Mouse (Mus musculus) hindbrain, embryonic 11.5 days (tissue): Measurements from ENCODE around the gene Rangrf. TPM values are rescaled to one million over a fixed set of nuclear protein-coding genes. Genes with fewer than 3 reads are reported as not detected.
"Not testable (repeated sequence)": the region's sequence is repeated elsewhere in the genome, so short reads cannot be mapped to it uniquely, and the experiment has no call there.

Experiments used
- ATAC-seq: fragments of 200-750 bp; cut with Nextera tagmentation; 2 replicates; pipeline ENCODE4 v1.8.0; 2017; ENCODE audit warnings: mild to moderate bottlenecking, moderate TSS enrichment, moderate library complexity; ENCODE audit not compliant: low FRiP score
- DNase-seq: peaks from one replicate; pipeline ENCODE4 v3.0.0-alpha.2; 2015; ENCODE audit warnings: low spot score
- H3K27ac ChIP-seq: fragments of 300-500 bp; sonication (generic); 2 replicates; pipeline ENCODE4 v1.5.1; 2014; ENCODE audit warnings: mild to moderate bottlenecking, low read depth, low read length
- H3K27me3 ChIP-seq: fragments of 300-500 bp; sonication (generic); 2 replicates; pipeline ENCODE4 v1.6.1; 2014; ENCODE audit warnings: mild to moderate bottlenecking, low read length, moderate library complexity, mixed read lengths; ENCODE audit not compliant: control insufficient read depth, insufficient read depth
- H3K36me3 ChIP-seq: fragments of 300-500 bp; sonication (generic); 2 replicates; pipeline ENCODE4 v1.6.1; 2014; ENCODE audit warnings: mild to moderate bottlenecking, low read length, moderate library complexity, mixed read lengths; ENCODE audit not compliant: control insufficient read depth, insufficient read depth
- H3K4me1 ChIP-seq: fragments of 300-500 bp; sonication (generic); replicated peaks from 2 replicates; pipeline ENCODE4 v1.6.1; 2014; ENCODE audit warnings: low read length, mixed read lengths; ENCODE audit not compliant: control insufficient read depth, insufficient read depth
- H3K4me2 ChIP-seq: fragments of 300-500 bp; sonication (generic); replicated peaks from 2 replicates; pipeline ENCODE4 v1.6.1; 2014; ENCODE audit warnings: mild to moderate bottlenecking, low read depth, low read length
- H3K4me3 ChIP-seq: fragments of 300-500 bp; sonication (generic); 2 replicates; pipeline ENCODE4 v1.5.1; 2014; ENCODE audit warnings: low read depth, low read length
- H3K9ac ChIP-seq: fragments of 300-500 bp; sonication (generic); 2 replicates; pipeline ENCODE4 v1.6.1; 2014; ENCODE audit warnings: low read depth, low read length
- H3K9me3 ChIP-seq: fragments of 300-500 bp; sonication (generic); 2 replicates; pipeline ENCODE4 v1.6.1; 2016; ENCODE audit warnings: low read length; ENCODE audit not compliant: control insufficient read depth
- WGBS: fragments of 180-500 bp; shearing (Covaris S2); extraction: QIAGEN DNeasy Blood & Tissue Kit; methylation state at CpG from one replicate; pipeline ENCODE4 v1.1.7; 2014; 5-methylcytosine and 5-hydroxymethylcytosine counted together
- polyA plus RNA-seq: library from polyadenylated mRNA; unstranded; fragments of >200 nt; fragmentation: Nextera tagmentation; extraction: Ambion mirVana; gene quantifications from 2 replicates; pipeline ENCODE4 v1.2.1, GENCODE M21; 2014

Rangrf gene
- polyA plus RNA-seq, 1 experiment from 2014 or later, result 56.0 TPM

DNA sequence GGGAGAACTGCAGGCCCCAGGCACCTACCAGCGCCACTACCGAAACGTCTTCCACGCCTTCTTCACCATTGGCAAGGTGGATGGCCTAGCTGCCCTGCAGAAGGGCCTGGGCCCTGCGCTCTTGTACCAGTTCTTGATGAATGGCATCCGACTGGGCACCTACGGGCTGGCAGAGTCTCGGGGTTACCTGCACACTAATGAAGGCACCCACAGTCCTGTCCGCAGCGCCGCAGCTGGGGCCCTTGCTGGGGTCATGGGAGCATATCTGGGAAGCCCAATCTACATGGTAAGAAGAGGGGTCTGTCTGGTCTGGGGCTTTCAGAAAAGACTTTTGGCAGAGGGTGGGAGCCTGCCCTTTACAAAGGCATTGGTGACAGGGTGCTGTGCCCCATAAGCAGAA lies 6.2 kb downstream of the Rangrf start:
- no peaks in the 10 kb centered on the region for H3K36me3 ChIP-seq
- no peak overlapping the region for H3K4me2 ChIP-seq
- no peak overlapping the region for H3K27ac ChIP-seq
- H3K9me3 ChIP-seq, result no peaks in the 10 kb centered on the region
- WGBS, result 88% methylated on average over 11 of the region's 11 CpGs
- no peaks in the 10 kb centered on the region for H3K4me1 ChIP-seq
- DNase-seq (no peak), ATAC-seq (no peak)
- no peak overlapping the region for H3K4me3 ChIP-seq
- peaks cover 2% of the 10 kb centered on the region; the same call in 1 of the 2 replicates for H3K27me3 ChIP-seq
- H3K9ac ChIP-seq, result no peak overlapping the region

DNA sequence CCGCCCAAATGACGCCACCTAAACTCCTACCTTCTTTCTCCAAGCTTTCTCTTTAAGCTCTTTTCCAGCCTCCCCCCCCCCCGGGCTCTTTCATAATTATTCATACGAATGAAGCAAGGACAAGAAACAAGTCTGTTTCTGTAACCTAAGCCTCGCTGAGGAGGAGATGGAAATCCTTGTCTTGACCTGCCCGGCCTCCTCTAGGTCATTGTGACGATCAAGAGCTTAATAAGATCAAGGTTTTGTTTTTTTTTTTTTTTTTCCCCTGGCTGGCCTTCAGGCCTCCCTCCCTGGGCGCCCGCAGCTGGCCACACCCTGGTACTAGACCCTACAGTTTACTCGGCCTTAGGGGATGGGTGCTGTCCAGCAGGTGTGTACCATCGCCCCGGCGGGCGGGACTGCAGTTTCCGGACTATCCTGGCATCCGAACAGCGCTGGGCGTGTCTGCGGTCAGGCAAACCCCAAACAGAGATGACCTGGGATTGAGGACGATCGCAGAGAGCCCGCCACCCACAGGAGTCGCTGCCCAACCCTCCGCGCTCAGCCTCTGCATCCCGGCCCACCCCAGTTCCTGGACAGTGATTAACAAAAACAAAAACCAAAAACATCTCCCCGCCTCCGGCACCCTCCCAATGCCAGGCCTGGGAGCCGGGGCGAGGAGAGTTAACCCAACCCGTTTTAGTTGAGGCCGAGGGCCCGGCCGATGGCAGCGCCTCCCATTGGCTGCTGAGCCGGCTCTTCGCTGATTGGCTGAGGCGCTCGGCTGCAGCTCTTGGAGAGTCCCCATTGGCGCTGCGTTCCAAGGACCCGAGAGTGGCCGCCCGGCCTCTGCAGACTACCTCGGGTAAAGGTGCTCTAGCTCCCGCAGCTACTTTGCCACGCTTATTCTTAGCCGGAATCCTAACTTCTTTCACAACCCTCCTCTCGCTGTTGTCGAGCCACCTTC lies 7.4 kb downstream of the Rangrf start, which contains the start of gene Slc25a35:
Gene Slc25a35 (plus strand): TSS at position 795 of the 946 bp plus-strand sequence.
- Histone ChIP-seq H3K36me3 (no peaks in the 10 kb centered on the region), H3K27ac (no peak within 1 kb of the TSS), H3K4me2 (peak within 1 kb of the TSS; percentile 95), H3K9ac (peak within 1 kb of the TSS; percentile 64), H3K9me3 (no peaks in the 10 kb centered on the region), H3K27me3 (peaks cover 2% of the 10 kb centered on the region; the same call in 1 of the 2 replicates), H3K4me1 (no peaks in the 10 kb centered on the region), H3K4me3 (peak within 1 kb of the TSS; percentile 42)
- ATAC-seq (peak; percentile 96), DNase-seq (peak; percentile 87)
- 2% methylated on average over 50 of the region's 50 CpGs for WGBS

DNA sequence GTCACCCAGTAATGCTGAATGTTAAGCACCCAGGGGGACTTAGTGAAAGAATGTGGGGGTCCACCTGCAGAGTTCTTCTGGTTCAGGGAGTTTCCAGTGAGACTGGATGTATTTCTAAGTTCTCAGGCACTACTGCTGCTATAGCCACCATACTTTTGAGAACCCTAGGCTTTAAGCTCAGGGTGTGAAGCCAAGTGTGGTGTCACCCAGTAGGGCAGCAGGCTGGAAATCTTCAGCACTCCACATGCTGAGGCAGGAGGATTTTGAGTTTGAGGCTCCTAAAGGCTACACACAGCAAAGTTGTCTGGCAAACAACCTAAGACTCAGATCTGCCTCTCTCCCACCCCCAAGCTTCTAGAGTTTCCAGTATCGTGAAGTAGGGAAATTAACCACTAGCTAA lies 8.4 kb downstream of the Rangrf start:
- no peaks in the 10 kb centered on the region for H3K36me3 ChIP-seq
- H3K9me3 ChIP-seq, result no peaks in the 10 kb centered on the region
- DNase-seq (no peak), ATAC-seq (no peak)
- no peak overlapping the region for H3K4me3 ChIP-seq
- 62% methylated on average over 1 of the region's 1 CpGs for WGBS
- H3K4me1 ChIP-seq, result no peaks in the 10 kb centered on the region
- H3K4me2 ChIP-seq, result no peak overlapping the region
- no peak overlapping the region for H3K27ac ChIP-seq
- no peak overlapping the region for H3K9ac ChIP-seq
- H3K27me3 ChIP-seq, result peaks cover 2% of the 10 kb centered on the region; the same call in 1 of the 2 replicates

DNA sequence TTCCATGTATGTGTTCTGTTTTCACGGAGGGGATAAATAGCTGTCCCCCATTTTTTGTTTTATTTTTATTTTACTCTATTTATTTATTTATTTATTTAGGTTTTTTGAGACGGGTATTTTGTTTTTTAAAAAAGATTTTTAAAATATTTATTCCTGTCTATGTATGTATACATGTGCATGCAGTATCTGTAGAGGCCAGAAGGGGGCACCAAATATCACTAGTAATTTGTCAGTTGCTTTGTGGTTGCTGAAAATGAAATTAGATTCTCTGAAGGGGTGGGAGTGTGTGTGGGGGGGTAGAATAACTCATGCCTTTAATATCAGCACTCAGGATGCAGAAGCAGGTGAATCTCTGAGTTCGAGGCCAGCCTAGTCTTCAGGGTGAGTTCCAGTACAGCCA lies 9.1 kb downstream of the Rangrf start:
- H3K4me2 ChIP-seq, result no peak overlapping the region
- WGBS, result 30% methylated on average over 3 of the region's 3 CpGs
- no peak overlapping the region for H3K4me3 ChIP-seq
- H3K9ac ChIP-seq, result no peak overlapping the region
- H3K27ac ChIP-seq, result no peak overlapping the region
- no peaks in the 10 kb centered on the region for H3K36me3 ChIP-seq
- ATAC-seq (no peak), DNase-seq (peak; percentile 75)
- H3K4me1 ChIP-seq, result no peaks in the 10 kb centered on the region
- H3K9me3 ChIP-seq, result no peaks in the 10 kb centered on the region
- H3K27me3 ChIP-seq, result peaks cover 2% of the 10 kb centered on the region; the same call in 1 of the 2 replicates

DNA sequence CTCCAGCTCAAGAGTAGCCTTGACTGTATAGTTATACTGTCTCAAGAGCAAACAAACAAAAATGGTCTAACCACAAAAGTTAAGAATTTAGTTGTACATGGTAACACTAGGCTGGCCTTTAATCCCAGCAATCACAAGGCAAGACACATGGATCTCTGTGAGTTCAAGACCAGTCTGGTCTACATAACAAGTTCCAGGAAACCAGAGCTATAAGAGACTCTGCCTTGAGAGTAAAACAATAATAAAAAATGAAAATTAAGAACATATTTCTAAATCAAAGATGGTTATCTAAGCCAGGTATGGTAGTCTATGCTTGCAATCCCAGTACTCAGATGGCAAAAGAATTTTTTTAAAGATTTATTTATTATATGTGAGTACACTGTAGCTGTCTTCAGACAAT lies 9.9 kb downstream of the Rangrf start:
- H3K4me1 ChIP-seq, result no peaks in the 10 kb centered on the region
- H3K27ac ChIP-seq, result no peak overlapping the region
- H3K4me3 ChIP-seq, result no peak overlapping the region
- H3K4me2 ChIP-seq, result no peak overlapping the region
- ATAC-seq (no peak), DNase-seq (no peak)
- H3K9me3 ChIP-seq, result no peaks in the 10 kb centered on the region
- peaks cover 2% of the 10 kb centered on the region; the same call in 1 of the 2 replicates for H3K27me3 ChIP-seq
- no peaks in the 10 kb centered on the region for H3K36me3 ChIP-seq
- no peak overlapping the region for H3K9ac ChIP-seq

DNA sequence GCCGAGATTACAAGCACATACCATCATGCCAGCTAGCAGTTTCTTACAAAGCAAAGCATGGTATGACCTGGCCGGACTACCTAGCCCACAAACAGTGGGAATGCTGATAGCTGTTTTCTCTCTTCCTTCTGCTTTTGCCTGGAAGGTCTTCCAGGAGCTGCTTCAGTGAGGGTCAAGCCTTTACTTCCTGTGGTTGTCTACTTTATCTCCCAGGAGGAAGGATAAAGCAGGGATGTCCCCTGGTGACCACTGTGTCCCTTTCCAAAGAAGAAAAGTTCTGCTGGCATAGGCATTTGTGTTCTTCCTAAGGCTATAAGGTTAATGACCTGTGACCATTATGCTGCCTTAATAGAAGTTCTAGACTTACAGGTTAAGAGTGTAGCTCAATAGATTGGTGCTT lies 11.6 kb downstream of the Rangrf start:
- no peak overlapping the region for H3K4me3 ChIP-seq
- no peak overlapping the region for H3K9ac ChIP-seq
- no peaks in the 10 kb centered on the region for H3K27me3 ChIP-seq
- H3K36me3 ChIP-seq, result no peaks in the 10 kb centered on the region
- no peaks in the 10 kb centered on the region for H3K9me3 ChIP-seq
- DNase-seq, result no peak
- no peak overlapping the region for H3K27ac ChIP-seq
- no peaks in the 10 kb centered on the region for H3K4me1 ChIP-seq
- ATAC-seq, result no peak
- H3K4me2 ChIP-seq, result no peak overlapping the region
- 82% methylated on average over 2 of the region's 2 CpGs for WGBS

DNA sequence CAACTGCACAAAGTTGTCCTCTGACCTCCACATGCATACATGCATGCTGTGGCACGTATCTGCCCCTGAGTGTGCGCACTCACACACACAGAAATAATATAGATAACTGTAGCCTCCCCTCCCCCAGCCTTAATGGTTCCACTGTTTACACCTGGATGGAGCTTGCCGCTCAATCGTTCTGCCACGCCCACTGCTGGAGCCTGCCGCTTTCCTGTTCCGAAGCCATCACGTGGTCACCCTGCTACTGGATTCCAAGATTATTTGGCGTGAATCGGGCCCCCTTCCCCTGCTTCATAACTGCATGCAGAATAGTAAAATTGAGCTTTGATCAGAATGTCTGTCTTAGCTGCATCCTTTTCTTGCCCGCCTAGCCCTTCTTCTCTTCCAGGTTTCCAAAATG lies 12.8 kb downstream of the Rangrf start:
- H3K4me1 ChIP-seq, DNase-seq, H3K27ac ChIP-seq, H3K27me3 ChIP-seq, ATAC-seq, H3K4me2 ChIP-seq, H3K36me3 ChIP-seq, H3K9me3 ChIP-seq, H3K9ac ChIP-seq, H3K4me3 ChIP-seq: not testable (repeated sequence)
- 26% methylated on average over 11 of the region's 11 CpGs for whole genome bisulfite sequencing

DNA sequence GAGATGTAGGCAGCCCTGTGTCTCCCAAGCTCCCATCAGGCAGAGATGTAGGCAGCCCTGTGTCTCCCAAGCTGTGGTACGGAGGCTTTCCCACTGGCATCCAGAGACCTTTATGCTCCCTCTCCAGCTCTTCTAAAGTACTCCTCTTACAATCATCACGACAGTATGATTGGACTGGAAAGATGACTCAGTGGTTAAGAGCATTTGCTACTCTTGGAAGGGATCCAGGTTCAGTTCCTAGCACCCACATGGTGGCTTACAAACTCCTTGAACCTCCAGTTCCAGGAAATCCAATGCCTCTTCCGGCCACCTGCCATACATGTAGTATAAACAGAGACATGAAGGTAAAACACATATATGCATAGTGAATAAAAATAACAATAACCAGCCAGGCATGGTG lies 13.4 kb downstream of the Rangrf start:
- no peak overlapping the region for H3K4me2 ChIP-seq
- 87% methylated on average over 3 of the region's 3 CpGs for WGBS
- no peak for DNase-seq

DNA sequence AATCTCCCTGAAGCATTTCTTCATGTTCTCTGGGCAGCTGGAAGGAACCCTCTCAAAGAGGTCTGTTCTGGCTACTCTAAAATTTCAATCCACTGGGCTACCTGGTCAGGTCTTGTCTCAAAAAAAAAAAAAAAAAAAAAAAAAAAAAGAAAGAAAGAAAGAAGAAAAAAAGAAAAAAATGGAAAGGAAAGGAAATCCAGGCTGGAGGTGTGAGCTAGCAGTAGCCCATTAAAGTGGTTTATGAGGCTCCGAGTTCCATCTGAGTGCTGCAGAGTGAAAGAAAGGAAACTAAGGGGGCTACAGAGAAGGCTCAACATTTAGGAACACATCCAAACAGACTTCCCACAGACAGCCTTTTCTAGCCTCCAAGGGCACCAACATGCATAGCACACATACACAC lies 17.0 kb downstream of the Rangrf start:
- WGBS, result 96% methylated on average over 1 of the region's 1 CpGs
- Histone ChIP-seq H3K9me3 (no peaks in the 10 kb centered on the region), H3K4me1 (0 out of 2 replicates have a peak, but pooled peaks cover 3% of the 10 kb centered on the region), H3K4me3 (no peak overlapping the region), H3K27me3 (peaks cover 25% of the 10 kb centered on the region), H3K36me3 (no peaks in the 10 kb centered on the region), H3K4me2 (no peak overlapping the region), H3K9ac (no peak overlapping the region), H3K27ac (no peak overlapping the region)
- no peak for DNase-seq
- ATAC-seq, result no peak

More for the DNA sequence above, 13.4 kb downstream of the Rangrf start:
- ATAC-seq, result no peak
- Histone ChIP-seq H3K27ac (no peak overlapping the region), H3K27me3 (peaks cover 6% of the 10 kb centered on the region), H3K4me1 (no peaks in the 10 kb centered on the region), H3K9me3 (no peaks in the 10 kb centered on the region), H3K36me3 (no peaks in the 10 kb centered on the region), H3K4me3 (no peak overlapping the region), H3K9ac (no peak overlapping the region)
